Mouse (Mus musculus) cerebellum, adult 9-10 months (tissue): ENCODE measurements at regions not wholly inside any gene's neighbourhood (a gene's known extent, or its start where the extent isn't known, plus 50 kb on each side); places are given as distances from the start of the nearest gene placed in this dataset.

Source experiments
- DNase-seq: peaks from one replicate; pipeline ENCODE4 v3.0.0; 2022

GRCm38 (mm10) chr16:80196302-80196701 lies 1004.2 kb upstream of the Ncam2 start:
- DNase-seq = no peak

GRCm38 (mm10) chr16:80202811-80203210 lies 997.7 kb upstream of the Ncam2 start:
- no peak for DNase-seq

GRCm38 (mm10) chr16:80212769-80213168 lies 987.7 kb upstream of the Ncam2 start:
- peak; percentile 31 for DNase-seq

- peak; percentile 2 for DNase-seq
These were observed 945.1 kb upstream of the Ncam2 start for GRCm38 (mm10) chr16:80255441-80255840.

- no peak for DNase-seq
These were observed 934.3 kb upstream of the Ncam2 start for GRCm38 (mm10) chr16:80266151-80266617.

GRCm38 (mm10) chr16:80272291-80273123 lies 928.0 kb upstream of the Ncam2 start:
- DNase-seq = no peak
